Mouse (Mus musculus) neutrophil, adult 5-6 weeks (primary cell): ENCODE data around the gene Cdk15. TPM values are rescaled to one million over a fixed set of nuclear protein-coding genes. Genes with fewer than 3 reads are reported as not detected.

Source experiments
- ATAC-seq: fragments of 151-379, 151-347 bp; 2 replicates; pipeline ENCODE4 v1.8.0; 2017; ENCODE audit warnings: mild to moderate bottlenecking, moderate TSS enrichment; ENCODE audit not compliant: insufficient number of reproducible peaks, poor library complexity, low FRiP score, severe bottlenecking; ENCODE audit errors: extremely low read depth
- total RNA-seq: library from RNA; stranded (forward); fragments of 200-1000 nt; gene quantifications from 2 replicates; pipeline ENCODE4 v1.2.3, GENCODE M21; 2017

Cdk15 gene
- total RNA-seq, 1 experiment from 2014 or later, result not detected

- ATAC-seq, result no peak
Measured at GRCm38 (mm10) chr1:59317397-59317796, 60.7 kb downstream of the Cdk15 start.

- no peak for ATAC-seq
Measured at GRCm38 (mm10) chr1:59318878-59319277, 62.2 kb downstream of the Cdk15 start.

GRCm38 (mm10) chr1:59321076-59321879, 64.6 kb downstream of the Cdk15 start:
- no peak for ATAC-seq

GRCm38 (mm10) chr1:59321880-59322836, 65.5 kb downstream of the Cdk15 start:
- no peak for ATAC-seq

GRCm38 (mm10) chr1:59326854-59327395, 70.2 kb downstream of the Cdk15 start:
- no peak for ATAC-seq

- no peak for ATAC-seq
Measured at GRCm38 (mm10) chr1:59332737-59333385, 76.2 kb downstream of the Cdk15 start.

GRCm38 (mm10) chr1:59333386-59333759, 76.7 kb downstream of the Cdk15 start:
- ATAC-seq, result no peak

GRCm38 (mm10) chr1:59333860-59334561, 77.3 kb downstream of the Cdk15 start:
- no peak for ATAC-seq

- ATAC-seq, result no peak
Measured at GRCm38 (mm10) chr1:59334562-59334890, 77.8 kb downstream of the Cdk15 start.

- no peak for ATAC-seq
Measured at GRCm38 (mm10) chr1:59336256-59336655, 79.5 kb downstream of the Cdk15 start.

- ATAC-seq, result no peak
Measured at GRCm38 (mm10) chr1:59340814-59341588, 84.3 kb downstream of the Cdk15 start.

- ATAC-seq, result no peak
Measured at GRCm38 (mm10) chr1:59341697-59342096, 85.0 kb downstream of the Cdk15 start.

- no peak for ATAC-seq
Measured at GRCm38 (mm10) chr1:59342146-59342545, 85.4 kb downstream of the Cdk15 start.

GRCm38 (mm10) chr1:59352706-59353105, 96.0 kb downstream of the Cdk15 start:
- no peak for ATAC-seq

GRCm38 (mm10) chr1:59355440-59355839, 98.7 kb downstream of the Cdk15 start:
- ATAC-seq, result no peak

- no peak for ATAC-seq
Measured at GRCm38 (mm10) chr1:59359136-59359535, 102.4 kb downstream of the Cdk15 start.

GRCm38 (mm10) chr1:59360834-59361233, 104.1 kb downstream of the Cdk15 start:
- no peak for ATAC-seq

- ATAC-seq, result no peak
Measured at GRCm38 (mm10) chr1:59361460-59361859, 104.8 kb downstream of the Cdk15 start.
